Mouse (Mus musculus) spleen, adult 2 months (tissue): Measurements from ENCODE around the gene Jak1.

ENCODE experiments used
- CTCF ChIP-seq: fragments of 200-500 bp; IDR thresholded peaks from 2 replicates; pipeline ENCODE4 v1.5.1; 2011; ENCODE audit warnings: mild to moderate bottlenecking, inconsistent platforms; ENCODE audit not compliant: insufficient read depth, insufficient read length, insufficient replicate concordance; ENCODE audit errors: extremely low read depth
- POLR2A ChIP-seq: fragments of 200-500 bp; IDR thresholded peaks from 2 replicates; pipeline ENCODE4 v1.6.1; 2011; ENCODE audit warnings: low read depth, low read length, inconsistent platforms

GRCm38 (mm10) chr4:101280119-101280518 lies 15.0 kb upstream of the Jak1 start:
- TF ChIP-seq CTCF (no peak), POLR2A (no peak)
